Mouse (Mus musculus) ES-E14 (cell line): ENCODE measurements around the gene Lig3.

Source experiments
- MAFK ChIP-seq: IDR thresholded peaks from 2 replicates; pipeline ENCODE4 v1.6.1; 2014; ENCODE audit warnings: mild to moderate bottlenecking, low read depth, low read length, inconsistent platforms; ENCODE audit not compliant: insufficient read depth
- ZC3H11A ChIP-seq: IDR thresholded peaks from 2 replicates; pipeline ENCODE4 v1.6.1; 2012; ENCODE audit warnings: low read depth, mild to moderate bottlenecking, inconsistent platforms, low read length, borderline replicate concordance

GRCm38 (mm10) chr11:82808485-82808884 lies 27.6 kb downstream of the Lig3 start:
- TF ChIP-seq MAFK (no peak), ZC3H11A (no peak)
